Mouse (Mus musculus) lung, adult 2 months (tissue): ENCODE measurements around the gene Abcg5.

ENCODE experiments used
- CTCF ChIP-seq: fragments of 200-500 bp; IDR thresholded peaks from 2 replicates; pipeline ENCODE4 v1.5.1; 2011; ENCODE audit warnings: mild to moderate bottlenecking, low read length, control low read depth; ENCODE audit not compliant: insufficient read depth
- POLR2A ChIP-seq: fragments of 200-500 bp; IDR thresholded peaks from 2 replicates; pipeline ENCODE4 v1.6.1; 2011; ENCODE audit warnings: low read depth, mild to moderate bottlenecking, control low read depth, low read length, borderline replicate concordance; ENCODE audit errors: extremely low read depth

DNA sequence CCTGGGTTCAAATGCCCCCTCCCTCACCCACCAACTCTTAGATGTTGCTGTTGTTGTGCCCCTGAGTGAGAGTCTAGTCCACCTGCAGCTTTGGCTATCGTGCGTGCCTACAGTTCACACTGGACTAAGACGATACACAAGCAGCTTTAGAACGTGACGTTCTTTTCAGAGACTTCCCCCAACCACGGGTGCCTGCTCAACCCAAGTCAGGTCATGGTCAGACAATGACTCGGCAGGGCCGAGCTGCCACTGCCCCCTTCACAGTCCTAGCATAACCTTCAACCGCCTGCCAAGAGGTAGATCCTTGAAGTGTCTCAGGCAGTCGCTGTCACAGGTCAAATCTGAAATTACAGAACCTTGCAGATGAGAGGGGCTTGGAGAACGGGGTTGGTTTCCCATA lies 6.0 kb upstream of the Abcg5 start:
- TF ChIP-seq CTCF (no peak), POLR2A (no peak)
